Mouse (Mus musculus): Measurements from ENCODE around the gene Rhobtb1. TPM values are rescaled to one million over a fixed set of nuclear protein-coding genes. Genes with fewer than 3 reads are reported as not detected.

Rhobtb1 gene
- polyA plus RNA-seq, 1 experiment, result 10.8 TPM

DNA sequence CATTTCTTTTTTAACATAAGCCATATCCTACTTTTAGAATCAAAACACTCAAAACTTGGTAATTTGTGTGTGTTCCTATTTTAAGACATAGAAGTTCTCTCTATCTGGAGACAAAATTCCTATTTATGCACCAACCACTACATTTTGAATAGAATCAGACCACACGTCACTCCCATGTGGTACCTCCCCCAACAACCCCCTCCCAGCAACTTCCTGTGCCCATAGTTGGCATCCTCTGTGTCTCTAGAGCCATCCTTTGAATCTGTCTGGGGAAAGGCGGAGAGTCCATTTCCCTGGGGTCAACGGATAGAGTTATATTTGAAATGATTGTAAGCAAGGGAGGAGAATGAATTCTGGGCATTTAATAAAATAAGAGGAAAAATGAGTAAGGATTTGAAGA lies 24.9 kb downstream of the Rhobtb1 start:
- no peak for TF ChIP-seq POLR2A (IDR thresholded peaks at IDR 0.05; ENCODE audit: low read depth, low read length)
- TF ChIP-seq CTCF (IDR thresholded peaks at IDR 0.05; ENCODE audit: extremely low read depth, insufficient read depth, insufficient read length, insufficient replicate concordance), result no peak
- no peaks in the 10 kb centered on the region for H3K4me1 ChIP-seq (ENCODE audit: control insufficient read depth, insufficient read depth, insufficient read length)
- WGBS, result 57% methylated on average over 3 of the region's 3 CpGs
- no peaks in the 10 kb centered on the region for H3K36me3 ChIP-seq (ENCODE audit: control insufficient read depth, insufficient read depth, low read length)
- DNase-seq (ENCODE audit: low read depth in 1 of 2, low spot score in 2 of 2), result no peak
- no peak overlapping the region for H3K4me3 ChIP-seq (ENCODE audit: extremely low read depth, insufficient read depth, insufficient read length)
- no peak overlapping the region for H3K27ac ChIP-seq (ENCODE audit: insufficient read depth, low read length)
- H3K27me3 ChIP-seq (ENCODE audit: control insufficient read depth, insufficient read depth, low read length), result no peaks in the 10 kb centered on the region

DNA sequence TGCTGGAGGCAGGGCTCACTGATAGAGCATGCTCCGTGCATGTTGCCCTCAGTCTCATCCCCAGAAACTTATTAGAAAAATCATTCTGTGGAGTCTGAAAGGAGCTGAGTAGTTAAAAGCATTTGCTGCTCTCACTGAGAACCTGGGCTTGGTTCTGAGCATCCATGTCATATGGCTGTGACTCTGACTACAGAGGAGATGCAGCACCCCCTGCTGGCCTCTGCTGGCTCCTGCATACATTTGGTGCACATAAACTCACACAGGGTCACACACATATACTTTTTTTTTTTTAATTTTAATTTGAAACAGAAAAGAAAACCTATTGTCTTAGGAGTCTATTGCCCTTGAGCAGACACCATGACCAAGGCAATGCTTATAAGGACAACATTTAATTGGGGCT lies 28.1 kb downstream of the Rhobtb1 start:
- TF ChIP-seq CTCF (IDR thresholded peaks at IDR 0.05; ENCODE audit: extremely low read depth, insufficient read depth, insufficient read length, insufficient replicate concordance) (no peak), POLR2A (IDR thresholded peaks at IDR 0.05; ENCODE audit: low read depth, low read length) (no peak)
- Histone ChIP-seq H3K4me1 (ENCODE audit: control insufficient read depth, insufficient read depth, insufficient read length) (no peaks in the 10 kb centered on the region), H3K4me3 (ENCODE audit: extremely low read depth, insufficient read depth, insufficient read length) (no peak overlapping the region), H3K27ac (ENCODE audit: insufficient read depth, low read length) (no peak overlapping the region), H3K27me3 (ENCODE audit: control insufficient read depth, insufficient read depth, low read length) (no peaks in the 10 kb centered on the region), H3K36me3 (ENCODE audit: control insufficient read depth, insufficient read depth, low read length) (no peaks in the 10 kb centered on the region)
- DNase-seq (ENCODE audit: low read depth in 1 of 2, low spot score in 2 of 2), result no peak
- WGBS, result 93% methylated on average over 1 of the region's 1 CpGs

DNA sequence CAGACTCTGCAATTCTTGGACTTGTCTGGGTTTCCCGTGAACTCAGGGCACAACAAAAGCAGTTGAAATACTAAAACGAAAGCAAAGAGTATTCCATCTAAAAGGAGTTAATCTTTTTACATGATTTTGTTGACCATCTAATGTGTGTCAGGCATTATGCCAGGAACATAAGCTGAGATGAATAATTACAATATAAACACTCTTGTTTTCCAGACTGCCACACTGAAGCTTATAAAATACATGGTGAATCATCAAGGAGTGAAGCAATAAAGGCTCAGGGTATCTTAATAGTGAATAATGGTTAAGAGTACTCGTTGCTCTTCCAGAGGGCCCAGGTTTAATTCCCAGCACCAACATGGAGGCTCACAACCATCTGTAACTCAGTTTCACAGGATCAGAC lies 29.8 kb downstream of the Rhobtb1 start:
- 79% methylated on average over 3 of the region's 3 CpGs for WGBS
- H3K4me1 ChIP-seq (ENCODE audit: control insufficient read depth, insufficient read depth, insufficient read length), result no peaks in the 10 kb centered on the region; the same call in 1 of the 2 replicates
- H3K36me3 ChIP-seq (ENCODE audit: control insufficient read depth, insufficient read depth, low read length), result no peaks in the 10 kb centered on the region
- H3K27me3 ChIP-seq (ENCODE audit: control insufficient read depth, insufficient read depth, low read length), result no peaks in the 10 kb centered on the region
- TF ChIP-seq POLR2A (IDR thresholded peaks at IDR 0.05; ENCODE audit: low read depth, low read length) (no peak), CTCF (IDR thresholded peaks at IDR 0.05; ENCODE audit: extremely low read depth, insufficient read depth, insufficient read length, insufficient replicate concordance) (no peak)
- H3K4me3 ChIP-seq (ENCODE audit: extremely low read depth, insufficient read depth, insufficient read length), result no peak overlapping the region
- H3K27ac ChIP-seq (ENCODE audit: insufficient read depth, low read length), result no peak overlapping the region
- no peak for DNase-seq (ENCODE audit: low read depth in 1 of 2, low spot score in 2 of 2)

DNA sequence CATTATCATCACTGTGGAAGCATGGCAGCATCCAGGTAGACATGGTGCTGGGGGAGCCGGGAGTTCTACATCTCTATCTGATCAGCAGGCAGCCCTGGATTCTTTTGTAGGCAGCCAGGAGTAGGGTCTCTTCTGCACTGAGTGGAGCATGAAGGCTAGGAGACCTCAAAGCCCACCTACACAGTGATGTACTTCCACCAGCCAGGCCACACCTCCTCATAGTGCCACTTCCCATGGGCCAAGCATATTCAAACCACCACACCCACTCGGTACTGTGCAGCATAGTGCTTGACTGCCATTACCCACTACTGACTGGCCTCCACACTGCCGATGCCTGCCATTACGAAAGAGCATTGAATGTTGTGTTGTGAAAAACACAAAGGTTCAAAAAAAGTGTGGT lies 33.7 kb downstream of the Rhobtb1 start:
- no peaks in the 10 kb centered on the region for H3K27me3 ChIP-seq (ENCODE audit: control insufficient read depth, insufficient read depth, low read length)
- H3K27ac ChIP-seq (ENCODE audit: insufficient read depth, low read length), result no peak overlapping the region
- TF ChIP-seq CTCF (IDR thresholded peaks at IDR 0.05; ENCODE audit: extremely low read depth, insufficient read depth, insufficient read length, insufficient replicate concordance) (no peak), POLR2A (IDR thresholded peaks at IDR 0.05; ENCODE audit: low read depth, low read length) (no peak)
- no peaks in the 10 kb centered on the region for H3K36me3 ChIP-seq (ENCODE audit: control insufficient read depth, insufficient read depth, low read length)
- 91% methylated on average over 4 of the region's 4 CpGs for WGBS
- no peak for DNase-seq (ENCODE audit: low read depth in 1 of 2, low spot score in 2 of 2)
- no peaks in the 10 kb centered on the region; the same call in 1 of the 2 replicates for H3K4me1 ChIP-seq (ENCODE audit: control insufficient read depth, insufficient read depth, insufficient read length)
- H3K4me3 ChIP-seq (ENCODE audit: extremely low read depth, insufficient read depth, insufficient read length), result no peak overlapping the region

DNA sequence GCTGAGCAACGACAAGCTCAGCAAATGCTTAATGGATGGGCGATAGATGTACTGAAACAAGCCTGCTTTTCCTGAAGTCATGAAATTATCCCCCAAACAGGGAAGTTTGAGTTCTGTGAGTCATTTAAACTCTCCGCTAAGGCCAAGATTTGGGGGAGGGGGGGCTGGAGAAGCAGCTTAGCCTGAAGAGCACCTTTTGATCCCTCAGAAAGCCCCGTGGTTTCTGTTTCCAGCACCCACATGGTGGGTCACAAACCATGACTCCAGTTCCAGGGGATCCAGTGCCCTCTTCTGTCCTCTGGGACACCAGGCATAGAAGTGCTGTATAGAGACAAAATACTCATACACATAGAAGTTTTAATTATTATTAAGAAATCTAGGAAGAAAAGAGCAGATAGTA lies 34.2 kb downstream of the Rhobtb1 start:
- Histone ChIP-seq H3K4me3 (ENCODE audit: extremely low read depth, insufficient read depth, insufficient read length) (no peak overlapping the region), H3K4me1 (ENCODE audit: control insufficient read depth, insufficient read depth, insufficient read length) (no peaks in the 10 kb centered on the region; the same call in 1 of the 2 replicates), H3K27me3 (ENCODE audit: control insufficient read depth, insufficient read depth, low read length) (no peaks in the 10 kb centered on the region), H3K27ac (ENCODE audit: insufficient read depth, low read length) (no peak overlapping the region), H3K36me3 (ENCODE audit: control insufficient read depth, insufficient read depth, low read length) (no peaks in the 10 kb centered on the region)
- TF ChIP-seq CTCF (IDR thresholded peaks at IDR 0.05; ENCODE audit: extremely low read depth, insufficient read depth, insufficient read length, insufficient replicate concordance) (no peak), POLR2A (IDR thresholded peaks at IDR 0.05; ENCODE audit: low read depth, low read length) (no peak)
- 67% methylated on average over 4 of the region's 4 CpGs for WGBS
- no peak for DNase-seq (ENCODE audit: low read depth in 1 of 2, low spot score in 2 of 2)

DNA sequence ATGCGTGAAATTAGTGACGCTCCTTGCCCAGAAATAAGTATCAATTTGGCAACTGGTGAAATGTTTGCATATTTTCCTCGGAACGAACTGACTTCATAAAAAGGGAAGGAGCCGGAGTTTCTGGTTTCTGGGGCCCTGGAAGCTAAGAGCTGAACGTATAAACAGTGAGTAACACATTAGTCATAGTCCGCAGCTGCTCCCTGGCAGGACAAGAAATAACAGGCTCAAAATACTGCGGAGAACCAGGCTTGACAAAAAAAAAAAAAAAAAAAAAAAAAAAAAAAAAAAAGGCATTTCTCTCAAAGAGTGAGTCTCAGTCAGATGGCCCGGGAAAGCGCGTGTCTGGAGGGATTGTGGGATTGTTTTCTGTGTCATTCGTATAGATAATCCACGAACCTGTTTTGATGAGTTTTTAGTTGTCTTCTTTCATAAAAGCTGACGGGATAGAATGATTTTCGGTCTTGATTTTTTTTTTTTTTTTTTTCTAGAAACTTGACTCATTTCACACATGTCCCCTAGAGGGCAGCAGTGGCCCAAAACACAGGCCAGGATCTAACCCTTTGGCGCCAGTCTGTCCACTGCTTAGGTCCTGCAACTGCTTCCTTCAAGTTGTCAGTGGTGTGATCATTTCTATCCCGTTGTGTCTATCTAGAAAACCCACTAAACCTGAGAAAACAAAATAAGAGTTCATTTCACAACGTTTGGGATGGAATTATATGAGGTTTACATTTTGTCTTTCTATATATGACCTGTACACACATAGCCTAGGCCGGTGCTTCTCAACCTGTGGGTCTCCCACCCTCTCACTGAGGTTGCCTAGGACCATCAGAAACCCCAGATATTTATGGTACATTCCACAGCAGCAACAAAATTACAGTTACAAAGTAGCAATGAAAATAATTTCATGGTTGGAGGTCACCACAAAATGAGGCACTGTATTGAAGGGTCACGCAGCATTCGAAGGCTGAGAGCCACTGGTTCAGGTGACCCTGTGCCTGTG lies 35.0 kb downstream of the Rhobtb1 start:
- Histone ChIP-seq H3K36me3 (ENCODE audit: control insufficient read depth, insufficient read depth, low read length) (no peaks in the 10 kb centered on the region), H3K4me3 (ENCODE audit: extremely low read depth, insufficient read depth, insufficient read length) (no peak overlapping the region), H3K27me3 (ENCODE audit: control insufficient read depth, insufficient read depth, low read length) (no peaks in the 10 kb centered on the region), H3K4me1 (ENCODE audit: control insufficient read depth, insufficient read depth, insufficient read length) (no peaks in the 10 kb centered on the region; the same call in 1 of the 2 replicates), H3K27ac (ENCODE audit: insufficient read depth, low read length) (no peak overlapping the region)
- peak; percentile 35 to 36 for DNase-seq (ENCODE audit: low read depth in 1 of 2, low spot score in 2 of 2)
- 17% methylated on average over 21 of the region's 21 CpGs for WGBS
- TF ChIP-seq POLR2A (IDR thresholded peaks at IDR 0.05; ENCODE audit: low read depth, low read length) (no peak), CTCF (IDR thresholded peaks at IDR 0.05; ENCODE audit: extremely low read depth, insufficient read depth, insufficient read length, insufficient replicate concordance) (peak; percentile 51; the same call in 1 of the 2 replicates)
